Mouse (Mus musculus): ENCODE results near the gene Vav2.
A peak's percentile ranks its signal among the peaks of the same experiment; 100 is the strongest.

Gene Vav2

GRCm38 (mm10) chr2:27281771-27282170 lies 145.1 kb downstream of the Vav2 start:
- no peak for DNase-seq (ENCODE audit: low read depth in 1 of 2, low spot score in 2 of 2)

DNA sequence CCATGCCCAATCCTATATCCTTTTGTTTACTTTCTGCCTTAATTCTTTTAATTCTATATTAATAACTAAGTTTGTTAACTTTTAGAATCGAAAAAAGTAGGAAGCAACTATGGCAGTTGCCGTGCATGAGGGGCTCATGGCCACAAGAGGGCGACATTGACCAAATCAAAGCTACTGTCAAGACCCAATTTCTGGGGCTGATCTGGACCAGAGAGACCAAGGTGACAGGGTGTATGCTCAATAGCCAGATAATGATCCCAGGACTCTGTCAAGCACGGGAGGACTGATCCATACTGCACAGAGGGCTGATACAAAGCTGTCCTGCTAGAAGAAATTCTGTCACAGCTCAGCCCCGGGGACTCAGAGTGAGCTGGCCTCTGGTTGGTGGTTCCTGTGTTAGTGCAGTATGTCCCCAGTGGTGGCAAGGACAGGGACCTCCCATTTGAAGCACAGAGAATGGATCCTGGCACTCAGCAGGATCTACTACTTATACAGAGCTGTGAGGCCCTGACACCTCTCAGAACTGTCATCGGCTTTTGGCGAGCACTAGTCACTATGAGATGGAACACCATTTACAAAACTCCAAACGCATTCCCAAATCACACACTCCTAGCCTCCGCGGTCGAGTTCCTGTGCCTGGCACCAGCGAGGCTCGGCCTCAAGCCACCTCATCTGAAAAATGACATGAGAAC lies 145.8 kb downstream of the Vav2 start:
- DNase-seq (ENCODE audit: low read depth in 1 of 2, low spot score in 2 of 2): peak; percentile 19 to 49

- no peak for DNase-seq (ENCODE audit: low read depth in 1 of 2, low spot score in 2 of 2)
Observed at GRCm38 (mm10) chr2:27278859-27279258, 148.0 kb downstream of the Vav2 start.

- DNase-seq (ENCODE audit: low read depth in 1 of 2, low spot score in 2 of 2): no peak
Observed at GRCm38 (mm10) chr2:27268325-27268724, 158.5 kb downstream of the Vav2 start.

- no peak for DNase-seq (ENCODE audit: low read depth in 1 of 2, low spot score in 2 of 2)
Observed at GRCm38 (mm10) chr2:27265819-27266218, 161.0 kb downstream of the Vav2 start.

DNA sequence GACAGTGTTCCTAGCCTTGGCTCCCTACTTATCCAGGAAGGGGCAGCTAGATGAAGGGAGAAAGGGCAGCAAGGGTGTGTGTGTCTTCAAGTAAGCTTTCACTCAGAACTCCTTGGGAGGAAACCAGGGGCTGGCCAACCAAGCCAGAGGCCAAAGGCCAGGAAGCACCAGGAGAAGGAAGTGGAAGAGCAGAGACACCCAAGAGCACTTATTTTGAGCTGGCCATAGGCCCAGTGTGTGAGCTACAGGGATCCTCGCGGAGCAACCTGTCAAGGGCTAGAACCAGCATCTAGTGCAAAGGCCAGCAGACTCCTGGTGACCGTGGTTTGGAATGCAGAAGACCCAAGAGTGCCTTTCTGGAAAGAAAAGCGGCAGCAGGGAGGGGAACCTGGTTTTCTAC lies 163.8 kb downstream of the Vav2 start:
- DNase-seq (ENCODE audit: low read depth in 1 of 2, low spot score in 2 of 2): no peak

DNA sequence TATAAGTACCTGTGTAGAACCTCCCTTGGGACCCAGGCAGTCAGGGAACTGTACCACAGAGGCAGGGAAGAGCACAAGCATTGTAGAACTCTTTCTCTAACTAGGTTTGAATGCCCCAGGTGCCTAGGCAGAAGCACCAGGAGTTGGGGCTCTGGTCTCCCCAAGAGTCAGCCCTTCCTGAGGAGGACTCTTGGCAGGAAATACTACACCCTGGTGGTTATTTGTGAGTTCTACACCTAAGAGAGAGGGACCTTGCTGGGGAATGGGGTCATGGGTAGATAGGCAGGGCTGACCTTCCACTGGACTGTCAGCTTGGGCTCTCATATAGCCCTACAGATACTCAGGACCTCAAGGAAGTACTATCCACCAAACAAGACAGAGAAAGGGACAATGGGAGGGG lies 175.4 kb downstream of the Vav2 start:
- no peak for DNase-seq (ENCODE audit: low read depth in 1 of 2, low spot score in 2 of 2)

- no peak for DNase-seq (ENCODE audit: low read depth in 1 of 2, low spot score in 2 of 2)
Observed at GRCm38 (mm10) chr2:27248211-27248610, 178.6 kb downstream of the Vav2 start, which contains the start of gene Sardh. TSS of gene Sardh (minus strand) at chr2:27248337.

- DNase-seq (ENCODE audit: low read depth in 1 of 2, low spot score in 2 of 2): no peak
Observed at GRCm38 (mm10) chr2:27247487-27247863, 179.4 kb downstream of the Vav2 start.

DNA sequence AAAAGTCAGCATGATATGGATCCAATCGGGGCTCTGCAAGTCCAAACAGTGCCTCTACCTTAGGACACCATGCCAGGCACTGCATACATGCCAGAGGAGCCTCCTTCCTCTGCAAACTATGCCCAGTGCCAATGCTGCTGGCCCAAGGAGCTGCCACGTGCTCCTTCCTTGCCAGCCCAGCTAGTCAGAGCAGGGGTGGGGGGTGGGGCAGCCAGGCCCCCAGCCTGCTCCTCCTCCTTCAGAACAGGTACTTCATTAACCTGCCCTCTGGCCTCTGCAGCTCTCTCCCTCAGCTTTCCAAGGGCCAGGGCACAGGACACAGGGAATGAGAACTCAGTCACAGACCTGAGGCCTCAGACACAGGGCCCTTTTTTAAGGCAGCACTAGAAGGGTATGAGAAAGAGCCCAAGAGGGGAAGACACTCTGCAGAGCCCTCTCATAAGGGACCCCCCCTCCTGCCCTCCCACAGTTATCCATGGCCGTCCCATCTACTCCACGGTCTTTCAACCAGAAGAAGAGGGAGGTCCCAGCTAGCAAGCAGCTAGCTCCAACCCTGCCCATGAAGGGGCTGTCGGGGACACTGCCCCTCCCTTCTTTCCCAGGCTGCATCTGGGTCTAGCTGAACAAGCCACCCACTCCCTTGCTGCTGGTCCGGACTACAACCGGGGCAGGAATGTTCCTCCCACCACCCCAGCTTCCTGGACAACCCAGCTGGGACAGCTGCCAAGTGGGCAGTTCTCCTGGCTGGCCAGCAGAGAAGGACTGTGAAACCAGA lies 179.9 kb downstream of the Vav2 start:
- peak in 1 of 2 experiments; percentile 13 for DNase-seq (ENCODE audit: low read depth in 1 of 2, low spot score in 2 of 2)

DNA sequence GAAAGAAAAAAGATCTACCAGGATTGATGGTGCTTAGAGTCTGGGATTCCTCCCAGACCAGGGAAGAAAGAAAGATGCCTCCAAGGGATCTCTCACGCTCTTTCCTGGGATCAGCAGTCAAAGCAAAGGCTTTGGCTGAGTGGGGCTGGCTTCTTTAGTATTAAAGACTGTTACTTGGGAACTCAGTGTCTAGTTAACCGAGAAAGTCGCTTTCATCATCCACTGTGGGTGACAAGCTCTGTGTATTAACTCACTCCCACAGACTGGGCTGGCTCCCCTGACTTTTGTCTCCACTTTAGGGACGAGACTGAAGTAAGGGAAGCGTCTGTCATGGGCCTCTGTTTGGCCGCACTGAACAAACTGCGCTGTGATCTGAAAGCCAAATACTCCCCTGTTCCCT lies 180.9 kb downstream of the Vav2 start:
- DNase-seq (ENCODE audit: low read depth in 1 of 2, low spot score in 2 of 2): no peak

DNA sequence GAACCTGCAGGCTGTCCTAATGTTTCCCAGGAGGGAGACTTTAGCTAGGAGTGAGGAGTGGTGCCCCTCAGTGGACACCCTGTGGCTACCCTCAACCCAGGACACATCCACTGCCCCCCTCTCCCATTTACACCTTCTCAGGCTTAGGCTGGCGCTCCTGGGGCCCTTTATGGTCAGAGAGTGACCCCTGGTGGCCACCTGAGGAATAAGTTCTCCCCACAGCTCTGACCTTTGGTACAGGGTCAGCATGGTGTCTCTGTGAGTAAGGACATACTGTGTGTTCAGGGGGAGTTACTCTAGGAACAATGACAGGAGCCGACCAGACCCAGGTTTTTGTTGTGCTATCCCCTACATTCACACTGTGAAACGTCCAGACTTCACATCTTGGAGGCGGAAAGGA lies 189.5 kb downstream of the Vav2 start:
- peak in 1 of 2 experiments; percentile 31 for DNase-seq (ENCODE audit: low read depth in 1 of 2, low spot score in 2 of 2)

DNA sequence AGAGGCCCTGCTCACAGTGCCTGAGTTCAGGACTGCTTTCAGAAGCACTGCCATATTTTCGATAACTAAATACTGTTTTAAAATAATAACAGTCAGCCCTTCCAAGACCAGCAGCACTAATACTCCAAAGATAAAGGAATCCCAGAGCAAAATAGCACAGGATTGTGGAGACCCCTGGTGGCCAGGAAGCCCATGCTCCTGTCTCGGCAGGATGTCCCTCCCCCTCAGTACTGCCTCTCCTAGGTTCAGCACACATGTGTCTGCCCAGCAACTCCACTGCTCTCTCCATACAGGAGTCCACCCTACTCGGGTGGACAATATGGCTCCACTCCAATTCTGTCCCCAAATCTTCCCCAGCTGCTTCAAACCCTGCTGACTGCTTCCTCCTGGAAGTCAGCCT lies 191.1 kb downstream of the Vav2 start:
- no peak for DNase-seq (ENCODE audit: low read depth in 1 of 2, low spot score in 2 of 2)

- peak; percentile 19 to 42 for DNase-seq (ENCODE audit: low read depth in 1 of 2, low spot score in 2 of 2)
Observed at GRCm38 (mm10) chr2:27232376-27232775, 194.5 kb downstream of the Vav2 start.

GRCm38 (mm10) chr2:27229481-27230105 lies 197.2 kb downstream of the Vav2 start:
- DNase-seq (ENCODE audit: low read depth in 1 of 2, low spot score in 2 of 2): no peak

DNA sequence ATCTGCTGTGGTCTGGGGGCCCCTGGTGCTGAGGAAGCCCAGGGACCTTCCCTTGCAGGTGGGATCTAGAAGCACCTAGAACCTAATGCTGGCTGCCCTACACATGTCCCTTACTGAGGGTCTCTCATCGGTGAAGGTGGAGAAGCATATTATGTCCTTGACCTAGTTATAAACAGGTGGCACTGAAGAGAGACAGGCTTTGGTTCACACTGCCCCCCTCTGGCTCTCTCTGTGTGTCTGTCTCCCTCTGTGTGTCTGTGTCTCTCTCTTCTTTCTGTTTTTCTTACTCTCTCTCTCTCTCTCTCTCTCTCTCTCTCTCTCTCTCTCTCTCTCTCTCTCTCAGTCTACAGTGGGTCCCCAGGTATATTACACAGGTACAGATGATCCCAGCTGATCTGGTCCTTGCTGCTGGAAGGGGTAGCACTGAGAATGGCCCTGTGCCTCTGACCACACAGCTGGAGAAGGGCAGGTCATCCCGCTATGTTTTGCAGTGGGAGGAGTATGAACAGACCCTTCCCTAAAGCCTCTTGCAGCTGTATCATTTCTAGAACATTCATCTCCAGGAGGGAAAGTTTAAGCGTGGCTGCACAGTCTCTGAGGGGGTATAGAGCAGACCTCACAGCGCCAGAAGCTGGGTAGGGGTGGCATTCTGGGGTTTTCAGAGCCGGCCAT lies 197.9 kb downstream of the Vav2 start:
- no peak for DNase-seq (ENCODE audit: low read depth in 1 of 2, low spot score in 2 of 2)

DNA sequence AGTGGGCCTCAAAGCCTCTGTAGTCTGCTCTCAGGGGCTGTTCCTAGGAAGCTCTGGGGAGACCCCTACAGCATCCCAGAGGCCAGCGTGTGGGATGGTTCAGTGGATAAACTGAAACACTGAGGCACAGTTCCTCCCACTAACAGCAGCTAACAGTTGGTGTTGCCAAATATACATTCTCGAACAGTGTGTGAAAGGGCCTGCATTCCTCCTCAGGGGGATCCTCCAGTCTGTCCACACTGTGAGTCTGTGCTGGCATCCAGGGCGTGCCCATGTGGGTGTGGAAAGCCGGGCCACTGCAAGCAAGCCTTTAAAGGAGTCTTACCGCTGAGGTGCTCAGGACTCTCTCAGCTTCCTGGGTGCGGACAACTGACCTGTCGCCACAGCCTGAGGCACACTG lies 200.3 kb downstream of the Vav2 start:
- no peak for DNase-seq (ENCODE audit: low read depth in 1 of 2, low spot score in 2 of 2)

- no peak for DNase-seq (ENCODE audit: low read depth in 1 of 2, low spot score in 2 of 2)
Observed at GRCm38 (mm10) chr2:27223012-27223421, 203.8 kb downstream of the Vav2 start.

GRCm38 (mm10) chr2:27218569-27218968 lies 208.3 kb downstream of the Vav2 start:
- no peak for DNase-seq (ENCODE audit: low read depth in 1 of 2, low spot score in 2 of 2)

- no peak for DNase-seq (ENCODE audit: low read depth in 1 of 2, low spot score in 2 of 2)
Observed at GRCm38 (mm10) chr2:27218121-27218544, 208.7 kb downstream of the Vav2 start.

DNA sequence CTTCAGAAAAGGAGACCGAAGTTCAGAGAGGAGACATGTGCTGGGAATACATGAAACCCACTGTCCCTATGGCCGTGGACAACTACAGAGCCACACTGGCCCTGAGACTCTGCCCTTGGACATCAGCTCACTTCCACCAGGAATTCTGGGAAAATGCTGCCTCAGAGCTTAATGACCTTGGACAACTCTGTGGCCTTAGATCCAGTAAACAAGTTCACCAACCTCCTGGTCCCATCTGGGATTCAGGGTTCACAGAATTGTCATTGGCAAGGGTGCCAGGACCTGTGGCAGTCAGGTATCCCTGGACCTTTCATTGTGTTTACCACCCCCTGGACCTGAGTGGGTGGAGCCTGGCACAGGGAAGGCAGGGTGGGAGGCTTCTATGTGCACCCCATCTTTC lies 211.3 kb downstream of the Vav2 start:
- no peak for DNase-seq (ENCODE audit: low read depth in 1 of 2, low spot score in 2 of 2)
